Mouse (Mus musculus): ENCODE data around the gene Gm21820.
"Not testable (repeated sequence)": the region's sequence is repeated elsewhere in the genome, so short reads cannot be mapped to it uniquely, and the experiment has no call there.

Gm21820 gene

GRCm38 (mm10) chrY:5249341-5249740 lies at the start of gene Gm21820:
Gene Gm21820, minus strand, starts transcription at chrY:5249441.
- not testable (repeated sequence) for DNase-seq

Measured in kidney, postnatal 4 days (tissue).